Mouse (Mus musculus) spleen, postnatal 4 days (tissue): Measurements from ENCODE around the gene Cactin.

ENCODE experiments used
- DNase-seq, 2 experiments: peaks; one replicate each; pipeline ENCODE4 v3.0.0; 2022; ENCODE audit warnings: low spot score in 2 of 2

The Cactin gene

DNA sequence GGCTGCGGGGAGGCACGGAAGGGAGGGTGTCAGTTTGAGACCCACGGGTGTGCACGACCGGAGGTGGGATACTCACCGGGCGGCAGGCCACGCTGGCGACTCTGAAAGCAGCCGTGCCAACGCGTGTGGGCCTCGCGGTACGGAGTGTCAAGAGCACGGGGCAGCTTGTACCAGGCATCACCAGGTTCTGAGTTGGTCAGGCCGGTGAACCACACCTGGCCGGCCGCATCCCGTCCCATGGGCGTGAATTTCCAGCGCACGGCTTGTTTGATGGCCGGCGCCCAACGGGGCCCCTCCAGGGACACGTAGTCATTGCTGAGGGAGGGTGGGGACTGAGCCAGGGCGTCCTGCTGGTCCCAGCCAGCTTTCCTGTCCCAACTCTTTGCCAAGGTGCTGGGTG is 43.8 kb downstream of the Cactin start:
- no peak for DNase-seq

DNA sequence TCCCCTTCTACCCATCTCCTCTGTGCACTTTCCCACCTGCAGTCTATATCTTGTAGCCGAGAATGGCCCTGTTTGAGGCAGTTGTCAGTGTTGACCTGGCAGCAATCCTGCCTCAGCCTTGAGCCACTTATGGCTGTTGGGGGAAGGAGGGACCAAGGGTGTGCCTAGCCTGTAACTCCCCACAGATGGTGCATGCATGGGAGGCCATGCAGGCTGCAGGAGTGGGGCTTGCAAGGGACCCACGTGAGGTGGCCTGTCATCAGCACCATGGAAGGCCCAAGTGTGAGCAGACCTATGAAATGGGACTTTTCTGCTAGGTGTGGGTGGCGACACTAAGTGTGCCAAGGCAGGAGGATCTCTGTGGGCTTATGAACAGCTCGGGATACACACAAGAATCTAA is 44.2 kb downstream of the Cactin start:
- DNase-seq = no peak

DNA sequence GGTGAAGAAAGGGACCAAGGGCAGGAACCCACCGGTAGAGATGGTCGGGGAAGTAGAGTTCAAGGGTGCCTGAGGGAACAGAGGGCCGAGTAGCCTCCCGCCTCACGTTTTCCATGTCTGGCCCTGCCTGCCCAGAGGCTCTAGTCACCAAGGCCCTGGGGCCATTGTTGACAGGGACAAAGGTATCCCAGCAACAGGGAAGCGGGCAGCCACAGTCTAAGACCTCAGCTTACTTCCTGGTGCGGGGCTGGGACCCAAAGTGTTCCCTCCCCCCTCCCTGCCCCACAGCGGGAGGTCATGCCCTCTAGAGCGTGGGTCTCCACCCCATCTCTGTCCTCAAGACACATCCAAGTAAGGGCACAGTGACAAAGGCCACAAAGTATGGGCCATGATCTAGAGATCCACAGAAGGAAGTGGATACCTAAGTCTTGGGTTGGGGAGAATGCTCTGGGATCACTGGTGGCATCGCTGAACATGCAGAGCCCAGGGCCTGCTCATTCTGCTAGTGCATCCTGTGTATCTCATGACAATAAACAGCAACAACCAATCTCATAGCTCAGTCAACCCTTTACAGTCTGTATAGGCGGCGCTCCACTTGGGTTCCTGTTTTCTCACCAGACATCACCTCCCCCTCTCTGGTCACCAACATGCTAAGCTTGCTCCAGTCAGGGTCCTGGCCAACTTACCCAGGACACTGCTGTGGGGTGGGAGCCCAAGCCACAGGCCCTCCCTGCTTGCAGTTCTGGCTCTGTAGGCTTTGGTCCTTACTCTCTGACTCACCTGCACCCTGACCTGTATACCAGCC is 45.0 kb downstream of the Cactin start, which contains the start of gene 4930404N11Rik:
TSS of gene 4930404N11Rik (minus strand) at position 145 of the 805 bp plus-strand sequence.
- peak in 1 of 2 experiments; percentile 38 for DNase-seq

DNA sequence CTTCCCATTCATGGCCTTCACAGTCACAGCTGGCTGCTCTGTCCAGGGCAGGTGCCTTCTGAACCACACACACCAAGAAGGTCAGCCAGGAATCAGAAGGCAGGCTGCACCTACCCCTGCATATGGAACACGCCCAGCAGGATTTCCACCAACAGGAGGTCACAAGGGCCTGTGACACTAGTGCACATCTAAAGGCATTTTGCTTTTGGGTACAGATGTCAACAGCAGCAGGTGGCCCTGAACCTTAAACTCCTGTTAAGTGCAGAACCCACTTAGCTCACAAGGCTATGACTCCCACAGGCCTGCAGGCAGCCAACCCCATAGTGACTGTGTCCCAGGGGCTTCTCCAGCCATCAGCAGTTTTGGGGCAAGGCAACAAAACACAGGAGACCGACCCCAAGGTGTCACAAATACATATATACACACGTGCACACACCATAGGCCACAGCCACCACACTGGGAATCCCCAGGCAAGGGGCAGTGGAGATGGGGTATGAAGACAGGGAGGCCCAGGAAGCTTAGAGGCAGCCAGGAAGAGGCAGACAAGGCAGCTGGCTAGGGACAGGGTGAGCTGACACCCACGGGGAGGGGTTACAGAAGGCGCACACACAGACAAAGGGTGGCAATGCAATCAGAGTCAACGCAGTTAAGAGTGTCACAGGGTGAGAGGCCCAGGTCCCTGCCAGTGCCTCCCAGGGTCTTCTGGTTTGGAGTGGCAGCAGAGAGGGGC is 45.7 kb downstream of the Cactin start:
- no peak for DNase-seq

DNA sequence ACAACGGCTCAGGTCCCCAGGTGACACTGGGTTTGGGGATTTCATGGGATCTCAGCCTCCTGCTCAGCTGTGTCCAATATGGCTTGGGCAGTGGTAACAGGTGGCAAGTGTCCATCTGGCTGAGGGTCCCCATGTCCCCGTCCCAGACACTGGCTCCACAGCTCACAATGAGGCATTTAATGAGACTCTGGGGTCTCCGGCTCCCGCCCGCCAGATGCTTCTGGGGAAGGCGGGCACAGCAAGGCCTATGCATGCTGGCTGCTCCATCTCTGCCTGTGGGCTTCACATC is 46.2 kb downstream of the Cactin start:
- DNase-seq = no peak

DNA sequence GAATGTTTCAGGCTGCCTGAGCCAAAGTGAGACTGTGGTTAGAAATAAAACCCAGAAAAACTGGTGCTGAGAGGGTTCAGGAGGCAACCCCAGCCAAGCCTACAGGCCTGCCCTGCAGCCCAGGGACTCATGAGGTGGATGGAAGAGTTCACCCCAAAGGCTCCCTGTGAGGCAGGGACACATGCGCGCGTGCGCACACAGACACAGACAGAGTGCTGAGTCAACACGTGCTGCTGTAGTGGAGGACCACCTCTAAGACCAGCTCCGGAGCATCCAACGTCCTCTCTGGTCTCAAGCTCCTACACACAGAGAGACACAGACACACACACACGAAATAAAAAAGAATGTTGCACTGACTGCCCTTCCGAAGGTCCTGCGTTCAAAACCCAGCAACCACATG is 54.4 kb downstream of the Cactin start:
- no peak for DNase-seq
